Mouse (Mus musculus) forebrain, embryonic 14.5 days (tissue): ENCODE data around the gene Cul1. TPM values are rescaled to one million over a fixed set of nuclear protein-coding genes. Genes with fewer than 3 reads are reported as not detected.

Source experiments
- ATAC-seq: fragments of 200-750 bp; cut with Nextera tagmentation; 2 replicates; pipeline ENCODE4 v1.8.0; 2017; ENCODE audit warnings: mild to moderate bottlenecking, moderate library complexity
- DNase-seq: peaks from one replicate; pipeline ENCODE4 v3.0.0-alpha.2; 2015; ENCODE audit warnings: low spot score
- H3K27ac ChIP-seq: fragments of 300-500 bp; sonication (generic); 2 replicates; pipeline ENCODE4 v1.5.1; 2014; ENCODE audit warnings: low read depth, mild to moderate bottlenecking, control low read depth, low read length, moderate library complexity
- H3K27me3 ChIP-seq: fragments of 300-500 bp; sonication (generic); replicated peaks from 2 replicates; pipeline ENCODE4 v1.6.1; 2014; ENCODE audit warnings: low read length, control low read depth, mixed read lengths; ENCODE audit not compliant: control insufficient read depth, insufficient read depth
- H3K36me3 ChIP-seq: fragments of 300-500 bp; sonication (generic); 2 replicates; pipeline ENCODE4 v1.6.1; 2014; ENCODE audit warnings: low read length, control low read depth; ENCODE audit not compliant: control insufficient read depth, insufficient read depth
- H3K4me1 ChIP-seq: fragments of 300-500 bp; sonication (generic); 2 replicates; pipeline ENCODE4 v1.6.1; 2014; ENCODE audit warnings: antibody characterized with exemption, low read length, control low read depth; ENCODE audit not compliant: control insufficient read depth, insufficient read depth
- H3K4me2 ChIP-seq: fragments of 300-500 bp; sonication (generic); 2 replicates; pipeline ENCODE4 v1.6.1; 2014; ENCODE audit warnings: mild to moderate bottlenecking, control low read depth, low read length
- H3K4me3 ChIP-seq: fragments of 300-500 bp; sonication (generic); 2 replicates; pipeline ENCODE4 v1.5.1; 2014; ENCODE audit warnings: low read depth, low read length, control low read depth
- H3K9ac ChIP-seq: fragments of 300-500 bp; sonication (generic); 2 replicates; pipeline ENCODE4 v1.6.1; 2014; ENCODE audit warnings: mild to moderate bottlenecking, low read length, control low read depth, moderate library complexity
- H3K9me3 ChIP-seq: fragments of 300-500 bp; sonication (generic); replicated peaks from 2 replicates; pipeline ENCODE4 v1.6.1; 2016; ENCODE audit warnings: low read length, control low read depth, mixed read lengths; ENCODE audit not compliant: control insufficient read depth
- WGBS: fragments of 180-500 bp; shearing (Covaris S2); extraction: QIAGEN DNeasy Blood & Tissue Kit; methylation state at CpG from one replicate; pipeline ENCODE4 v1.1.7; 2014; 5-methylcytosine and 5-hydroxymethylcytosine counted together
- polyA plus RNA-seq: library from polyadenylated mRNA; unstranded; fragments of >200 nt; fragmentation: Nextera tagmentation; extraction: Ambion mirVana; gene quantifications from 2 replicates; pipeline ENCODE4 v1.2.1, GENCODE M21; 2014

The Cul1 gene
- polyA plus RNA-seq, 1 experiment from 2014 or later: 161 TPM

GRCm38 (mm10) chr6:47561426-47561825 is 108.2 kb downstream of the Cul1 start:
- 92% methylated on average over 5 of the region's 5 CpGs for WGBS
- Histone ChIP-seq H3K9ac (no peak overlapping the region), H3K9me3 (no peaks in the 10 kb centered on the region), H3K4me2 (no peak overlapping the region), H3K27me3 (no peaks in the 10 kb centered on the region), H3K36me3 (peaks cover 61% of the 10 kb centered on the region), H3K27ac (no peak overlapping the region), H3K4me3 (no peak overlapping the region), H3K4me1 (no peaks in the 10 kb centered on the region)
- no peak for ATAC-seq
- DNase-seq: no peak

- no peak overlapping the region for H3K9ac ChIP-seq
- no peaks in the 10 kb centered on the region for H3K4me1 ChIP-seq
- peaks cover 72% of the 10 kb centered on the region for H3K36me3 ChIP-seq
- H3K27ac ChIP-seq: no peak overlapping the region
- no peaks in the 10 kb centered on the region for H3K9me3 ChIP-seq
- peak; percentile 51 for DNase-seq
- no peak overlapping the region for H3K4me3 ChIP-seq
- H3K27me3 ChIP-seq: no peaks in the 10 kb centered on the region
- no peak overlapping the region for H3K4me2 ChIP-seq
- peak; percentile 40; the same call in 1 of the 2 replicates for ATAC-seq
- 86% methylated on average over 1 of the region's 1 CpGs for WGBS
Measured at GRCm38 (mm10) chr6:47565326-47566035, 112.3 kb downstream of the Cul1 start.

- ATAC-seq: no peak
- no peak for DNase-seq
- H3K9ac ChIP-seq: no peak overlapping the region
- H3K4me1 ChIP-seq: no peaks in the 10 kb centered on the region
- H3K27ac ChIP-seq: no peak overlapping the region
- no peaks in the 10 kb centered on the region for H3K9me3 ChIP-seq
- no peaks in the 10 kb centered on the region for H3K27me3 ChIP-seq
- H3K4me3 ChIP-seq: no peak overlapping the region
- H3K4me2 ChIP-seq: no peak overlapping the region
- H3K36me3 ChIP-seq: peaks cover 55% of the 10 kb centered on the region
- WGBS: 98% methylated on average over 2 of the region's 2 CpGs
Measured at GRCm38 (mm10) chr6:47572887-47573286, 119.7 kb downstream of the Cul1 start.

Other genes with a start within 250 kb of the Cul1 start
- 130 and 142 TPM in 2 replicates for gene Ezh2, start 141.9 kb downstream of the Cul1 start, polyA plus RNA-seq